13 mouse cellular contexts compared by ENCODE assay signal in the genomic region with DNA sequence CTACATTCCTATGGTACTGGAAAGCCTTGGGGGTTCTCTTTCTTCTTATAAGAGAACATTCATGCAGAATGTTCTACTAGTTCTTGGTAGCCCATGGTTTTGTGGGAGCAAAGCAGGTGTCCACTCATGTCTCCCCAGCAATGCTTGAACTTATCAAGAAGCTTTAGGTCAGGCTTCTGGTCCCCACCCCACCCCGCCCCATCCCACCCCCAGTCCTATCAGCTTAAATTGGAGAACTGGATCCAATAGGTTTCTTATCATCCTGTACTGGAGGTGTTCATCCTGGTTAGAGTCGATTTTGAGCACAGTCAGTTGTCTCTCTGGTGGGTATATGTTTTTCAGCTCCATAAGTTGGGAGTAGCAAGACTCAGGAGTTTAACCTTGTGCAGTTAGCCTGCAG. TPM values are rescaled to one million over a fixed set of nuclear protein-coding genes. Genes with fewer than 3 reads are reported as not detected.
"Had no signal": no experiment of that assay in that cellular context is flagged by ENCODE, and none has a peak within 500 bp of the region (broad histone marks: within the 10 kb centered on the region; RNA-seq: fewer than 3 reads in every experiment).

No protein-coding gene starts in this region.

- H3K4me3 ChIP-seq: intestine, embryonic 15.5 days; layer of hippocampus, adult 2 months; limb, embryonic 13.5 days; neural tube, embryonic 12.5 days had no signal

- ATAC-seq: intestine, embryonic 15.5 days had no signal

- H3K4me1 ChIP-seq: neural tube, embryonic 12.5 days had no signal

- H3K9ac ChIP-seq: intestine, embryonic 15.5 days; limb, embryonic 13.5 days; neural tube, embryonic 12.5 days had no signal

- H3K36me3 ChIP-seq: intestine, embryonic 15.5 days; limb, embryonic 13.5 days; neural tube, embryonic 12.5 days had no signal

- H3K27ac ChIP-seq: intestine, embryonic 15.5 days; layer of hippocampus, adult 2 months; limb, embryonic 13.5 days; neural tube, embryonic 12.5 days had no signal

- H3K27me3 ChIP-seq: intestine, embryonic 15.5 days; limb, embryonic 13.5 days; neural tube, embryonic 12.5 days had no signal

- H3K9me3 ChIP-seq: intestine, embryonic 15.5 days; limb, embryonic 13.5 days; neural tube, embryonic 12.5 days had no signal

- H3K4me2 ChIP-seq: intestine, embryonic 15.5 days; limb, embryonic 13.5 days; neural tube, embryonic 12.5 days had no signal

- DNase-seq: kidney, adult 18-20 months; kidney, postnatal 10 days; kidney, postnatal 4 days; left cerebral cortex, postnatal 4 days; lung, adult 18-20 months; midbrain, embryonic 14.5 days; thymus, adult 2 months had no signal

RNA-seq across cellular contexts. Expression of a gene that starts 16.1 kb away (rescaled TPM):
- polyA plus RNA-seq: kidney, embryonic 14.5 days; lung, embryonic 16.5 days; midbrain, embryonic 14.5 days had no signal
